Mouse (Mus musculus): ENCODE measurements around the gene Ccdc6.

The Ccdc6 gene

GRCm38 (mm10) chr10:70200889-70201500, 104.1 kb downstream of the Ccdc6 start:
- in situ Hi-C loops (cut with MboI, MseI): no loop called here

GRCm38 (mm10) chr10:70204505-70205399, 107.8 kb downstream of the Ccdc6 start, which contains the start of gene Mrln:
TSS of gene Mrln (plus strand) at chr10:70204664.
- in situ Hi-C loops (cut with MboI, MseI): no loop called here

- in situ Hi-C loops (cut with MboI, MseI): no loop called here
Measured at GRCm38 (mm10) chr10:70211281-70211680, 114.4 kb downstream of the Ccdc6 start.

- in situ Hi-C loops (cut with MboI, MseI): loop anchor here (10.0 kb wide), 1 partner anchor 1366 kb away; no protein-coding TSS in a partner anchor
Measured at GRCm38 (mm10) chr10:70220971-70221370, 124.0 kb downstream of the Ccdc6 start.

- in situ Hi-C loops (cut with MboI, MseI): loop anchor here (10.0 kb wide), 1 partner anchor 1367 kb away; no protein-coding TSS in a partner anchor
Measured at GRCm38 (mm10) chr10:70222231-70222630, 125.3 kb downstream of the Ccdc6 start.

GRCm38 (mm10) chr10:70224571-70224970, 127.7 kb downstream of the Ccdc6 start:
- in situ Hi-C loops (cut with MboI, MseI): loop anchor here (10.0 kb wide), 1 partner anchor 1370 kb away; no protein-coding TSS in a partner anchor

- in situ Hi-C loops (cut with MboI, MseI): loop anchor here (10.0 kb wide), 1 partner anchor 1371 kb away; no protein-coding TSS in a partner anchor
Measured at GRCm38 (mm10) chr10:70225760-70226159, 128.8 kb downstream of the Ccdc6 start.

- in situ Hi-C loops (cut with MboI, MseI): loop anchor here (10.0 kb wide), 1 partner anchor 1372 kb away; no protein-coding TSS in a partner anchor
Measured at GRCm38 (mm10) chr10:70226608-70227007, 129.7 kb downstream of the Ccdc6 start.

GRCm38 (mm10) chr10:70230352-70230751, 133.4 kb downstream of the Ccdc6 start:
- in situ Hi-C loops (cut with MboI, MseI): no loop called here

GRCm38 (mm10) chr10:70237936-70238335, 141.0 kb downstream of the Ccdc6 start:
- in situ Hi-C loops (cut with MboI, MseI): no loop called here

Data from T-helper 2 cell (primary cell).